Mouse (Mus musculus): Measurements from ENCODE around the gene Pilra. TPM values are rescaled to one million over a fixed set of nuclear protein-coding genes. Genes with fewer than 3 reads are reported as not detected.

The Pilra gene
- polyA plus RNA-seq, 1 experiment from 2014 or later, result 2.0 TPM

GRCm38 (mm10) chr5:137808316-137808715 lies 27.8 kb downstream of the Pilra start:
- H3K4me3 ChIP-seq (ENCODE audit: low read length), result no peak overlapping the region
- 87% methylated on average over 5 of the region's 5 CpGs for WGBS
- no peak overlapping the region for H3K9ac ChIP-seq (ENCODE audit: low read length)
- no peak overlapping the region for H3K27ac ChIP-seq (ENCODE audit: low read length)
- H3K9me3 ChIP-seq (replicated peaks; ENCODE audit: control insufficient read depth, low read length), result no peaks in the 10 kb centered on the region
- H3K4me1 ChIP-seq (ENCODE audit: control insufficient read depth, insufficient read depth, low read length), result no peaks in the 10 kb centered on the region
- no peak for ATAC-seq (replicated peaks; ENCODE audit: extremely low read depth, insufficient read depth, low FRiP score)
- no peak overlapping the region for H3K4me2 ChIP-seq (ENCODE audit: low read depth, low read length)
- no peaks in the 10 kb centered on the region for H3K27me3 ChIP-seq (ENCODE audit: control insufficient read depth, insufficient read depth, low read length)
- no peaks in the 10 kb centered on the region for H3K36me3 ChIP-seq (ENCODE audit: control insufficient read depth, insufficient read depth)

- WGBS, result 83% methylated on average over 1 of the region's 1 CpGs
- Histone ChIP-seq H3K4me1 (ENCODE audit: control insufficient read depth, insufficient read depth, low read length) (no peaks in the 10 kb centered on the region), H3K27me3 (ENCODE audit: control insufficient read depth, insufficient read depth, low read length) (no peaks in the 10 kb centered on the region), H3K27ac (ENCODE audit: low read length) (no peak overlapping the region), H3K9me3 (replicated peaks; ENCODE audit: control insufficient read depth, low read length) (no peaks in the 10 kb centered on the region), H3K36me3 (ENCODE audit: control insufficient read depth, insufficient read depth) (no peaks in the 10 kb centered on the region), H3K9ac (ENCODE audit: low read length) (no peak overlapping the region), H3K4me2 (ENCODE audit: low read depth, low read length) (no peak overlapping the region), H3K4me3 (ENCODE audit: low read length) (no peak overlapping the region)
- no peak for ATAC-seq (replicated peaks; ENCODE audit: extremely low read depth, insufficient read depth, low FRiP score)
Measured at GRCm38 (mm10) chr5:137806158-137806557, 29.9 kb downstream of the Pilra start.

- H3K36me3 ChIP-seq (ENCODE audit: control insufficient read depth, insufficient read depth), result no peaks in the 10 kb centered on the region
- WGBS, result 64% methylated on average over 3 of the region's 3 CpGs
- no peak overlapping the region for H3K4me3 ChIP-seq (ENCODE audit: low read length)
- no peak for ATAC-seq (replicated peaks; ENCODE audit: extremely low read depth, insufficient read depth, low FRiP score)
- no peak overlapping the region for H3K9ac ChIP-seq (ENCODE audit: low read length)
- H3K9me3 ChIP-seq (replicated peaks; ENCODE audit: control insufficient read depth, low read length), result no peaks in the 10 kb centered on the region
- no peaks in the 10 kb centered on the region for H3K4me1 ChIP-seq (ENCODE audit: control insufficient read depth, insufficient read depth, low read length)
- H3K27ac ChIP-seq (ENCODE audit: low read length), result no peak overlapping the region
- no peak overlapping the region for H3K4me2 ChIP-seq (ENCODE audit: low read depth, low read length)
- H3K27me3 ChIP-seq (ENCODE audit: control insufficient read depth, insufficient read depth, low read length), result no peaks in the 10 kb centered on the region
Measured at GRCm38 (mm10) chr5:137800917-137801316, 35.2 kb downstream of the Pilra start.

- no peak overlapping the region for H3K9ac ChIP-seq (ENCODE audit: low read length)
- no peak overlapping the region for H3K4me2 ChIP-seq (ENCODE audit: low read depth, low read length)
- no peak overlapping the region for H3K27ac ChIP-seq (ENCODE audit: low read length)
- H3K4me1 ChIP-seq (ENCODE audit: control insufficient read depth, insufficient read depth, low read length), result no peaks in the 10 kb centered on the region
- H3K36me3 ChIP-seq (ENCODE audit: control insufficient read depth, insufficient read depth), result no peaks in the 10 kb centered on the region
- H3K27me3 ChIP-seq (ENCODE audit: control insufficient read depth, insufficient read depth, low read length), result no peaks in the 10 kb centered on the region
- H3K4me3 ChIP-seq (ENCODE audit: low read length), result no peak overlapping the region
- H3K9me3 ChIP-seq (replicated peaks; ENCODE audit: control insufficient read depth, low read length), result no peaks in the 10 kb centered on the region
- WGBS, result 65% methylated on average over 3 of the region's 3 CpGs
- ATAC-seq (replicated peaks; ENCODE audit: extremely low read depth, insufficient read depth, low FRiP score), result no peak
Measured at GRCm38 (mm10) chr5:137796606-137797005, 39.5 kb downstream of the Pilra start.

- ATAC-seq (replicated peaks; ENCODE audit: extremely low read depth, insufficient read depth, low FRiP score), result no peak
- Histone ChIP-seq H3K36me3 (ENCODE audit: control insufficient read depth, insufficient read depth) (no peaks in the 10 kb centered on the region), H3K4me2 (ENCODE audit: low read depth, low read length) (no peak overlapping the region), H3K4me3 (ENCODE audit: low read length) (no peak overlapping the region), H3K9ac (ENCODE audit: low read length) (no peak overlapping the region), H3K4me1 (ENCODE audit: control insufficient read depth, insufficient read depth, low read length) (no peaks in the 10 kb centered on the region), H3K27ac (ENCODE audit: low read length) (no peak overlapping the region), H3K27me3 (ENCODE audit: control insufficient read depth, insufficient read depth, low read length) (no peaks in the 10 kb centered on the region), H3K9me3 (replicated peaks; ENCODE audit: control insufficient read depth, low read length) (peaks cover 3% of the 10 kb centered on the region; the same call in 1 of the 2 replicates)
Measured at GRCm38 (mm10) chr5:137791553-137791952, 44.5 kb downstream of the Pilra start.

GRCm38 (mm10) chr5:137788946-137789531 lies 47.0 kb downstream of the Pilra start:
- 92% methylated on average over 2 of the region's 2 CpGs for WGBS
- no peaks in the 10 kb centered on the region; the same call in 1 of the 2 replicates for H3K36me3 ChIP-seq (ENCODE audit: control insufficient read depth, insufficient read depth)
- ATAC-seq (replicated peaks; ENCODE audit: extremely low read depth, insufficient read depth, low FRiP score), result no peak

GRCm38 (mm10) chr5:137788171-137788570 lies 47.9 kb downstream of the Pilra start:
- H3K4me2 ChIP-seq (ENCODE audit: low read depth, low read length), result peak overlapping the region; percentile 87
- H3K27ac ChIP-seq (ENCODE audit: low read length), result no peak overlapping the region
- peaks cover 3% of the 10 kb centered on the region; the same call in 1 of the 2 replicates for H3K9me3 ChIP-seq (replicated peaks; ENCODE audit: control insufficient read depth, low read length)
- no peak overlapping the region for H3K9ac ChIP-seq (ENCODE audit: low read length)
- no peaks in the 10 kb centered on the region for H3K27me3 ChIP-seq (ENCODE audit: control insufficient read depth, insufficient read depth, low read length)
- ATAC-seq (replicated peaks; ENCODE audit: extremely low read depth, insufficient read depth, low FRiP score), result no peak
- WGBS, result 68% methylated on average over 24 of the region's 24 CpGs
- peak overlapping the region; percentile 64 for H3K4me3 ChIP-seq (ENCODE audit: low read length)
- H3K4me1 ChIP-seq (ENCODE audit: control insufficient read depth, insufficient read depth, low read length), result peaks cover 21% of the 10 kb centered on the region
- H3K36me3 ChIP-seq (ENCODE audit: control insufficient read depth, insufficient read depth), result peaks cover under 1% of the 10 kb centered on the region

More at GRCm38 (mm10) chr5:137788946-137789531, 47.0 kb downstream of the Pilra start:
- Histone ChIP-seq H3K9ac (ENCODE audit: low read length) (no peak overlapping the region), H3K4me2 (ENCODE audit: low read depth, low read length) (no peak overlapping the region), H3K9me3 (replicated peaks; ENCODE audit: control insufficient read depth, low read length) (peaks cover 3% of the 10 kb centered on the region; the same call in 1 of the 2 replicates), H3K4me1 (ENCODE audit: control insufficient read depth, insufficient read depth, low read length) (peaks cover 13% of the 10 kb centered on the region), H3K4me3 (ENCODE audit: low read length) (no peak overlapping the region), H3K27me3 (ENCODE audit: control insufficient read depth, insufficient read depth, low read length) (no peaks in the 10 kb centered on the region), H3K27ac (ENCODE audit: low read length) (no peak overlapping the region)

- Histone ChIP-seq H3K4me2 (ENCODE audit: low read depth, low read length) (peak within 1 kb of the TSS; percentile 90), H3K9me3 (replicated peaks; ENCODE audit: control insufficient read depth, low read length) (peaks cover 3% of the 10 kb centered on the region; the same call in 1 of the 2 replicates), H3K27me3 (ENCODE audit: control insufficient read depth, insufficient read depth, low read length) (no peaks in the 10 kb centered on the region), H3K36me3 (ENCODE audit: control insufficient read depth, insufficient read depth) (peaks cover 8% of the 10 kb centered on the region), H3K27ac (ENCODE audit: low read length) (peak within 1 kb of the TSS; percentile 100), H3K4me3 (ENCODE audit: low read length) (peak within 1 kb of the TSS; percentile 84), H3K4me1 (ENCODE audit: control insufficient read depth, insufficient read depth, low read length) (peaks cover 26% of the 10 kb centered on the region), H3K9ac (ENCODE audit: low read length) (peak within 1 kb of the TSS; percentile 91)
- under 1% methylated on average over 48 of the region's 48 CpGs for WGBS
- peak; percentile 61 for ATAC-seq (replicated peaks; ENCODE audit: extremely low read depth, insufficient read depth, low FRiP score)
Measured at GRCm38 (mm10) chr5:137787151-137787928, 48.7 kb downstream of the Pilra start, which contains the start of the genes Mepce and Zcwpw1. Mepce (minus strand) TSS chr5:137787655. Zcwpw1 (plus strand) TSS chr5:137787798.
